Comparison of ENCODE assay signal across 1 mouse cellular context in the genomic region with DNA sequence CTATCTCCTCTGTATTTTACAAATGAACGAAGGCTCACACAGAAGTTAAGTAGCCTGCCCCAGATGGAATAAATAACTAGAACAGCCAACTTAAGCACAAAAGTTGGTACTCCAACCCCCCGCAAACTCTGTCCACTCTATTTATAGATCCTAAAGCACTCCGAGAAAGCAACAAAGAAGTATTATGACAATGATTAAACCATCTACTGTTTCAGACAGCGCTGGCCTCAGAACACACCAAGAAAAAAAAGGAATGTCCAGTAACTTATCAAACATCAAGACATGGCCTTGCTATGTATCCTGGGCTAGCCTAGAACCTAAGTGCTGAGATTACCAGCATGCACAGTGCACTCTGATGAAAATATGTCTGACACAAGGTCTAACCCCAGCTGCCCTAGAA.
TF ChIP-seq lines count a peak whose summit lies in the region.

No protein-coding gene starts in this region.

TF ChIP-seq in CH12.LX, 34 proteins besides CTCF, POLR2A, EP300 and RAD21:
- TF ChIP-seq NELFE (IDR thresholded peaks at IDR 0.05; ENCODE audit: low read depth, low read length) (no peak), CHD1 (IDR thresholded peaks at IDR 0.05; ENCODE audit: low read depth, low read length) (no peak), POLR2AphosphoS2 (IDR thresholded peaks at IDR 0.05; ENCODE audit: low read depth, low read length) (no peak), RCOR1 (conservative IDR thresholded peaks at IDR 0.05; ENCODE audit: low read depth, low read length) (no peak), UBTF (IDR thresholded peaks at IDR 0.05; ENCODE audit: low read depth, low read length) (no peak), KAT2A (IDR thresholded peaks at IDR 0.05; ENCODE audit: insufficient replicate concordance, low read length) (no peak), MXI1 (IDR thresholded peaks at IDR 0.05; ENCODE audit: low read depth, low read length) (no peak), ELF1 (IDR thresholded peaks at IDR 0.05; ENCODE audit: low read depth, low read length) (no peak), MAZ (IDR thresholded peaks at IDR 0.05; ENCODE audit: low read depth, low read length) (no peak), E2F4 (IDR thresholded peaks at IDR 0.05; ENCODE audit: insufficient replicate concordance, low read depth, low read length) (no peak), ETS1 (conservative IDR thresholded peaks at IDR 0.05; ENCODE audit: low read depth, low read length) (no peak), BHLHE40 (IDR thresholded peaks at IDR 0.05; ENCODE audit: low read depth, low read length) (no peak)
TF ChIP-seq in CH12.LX: peak in this region for 0.
